Mouse (Mus musculus) spleen, adult 2 months (tissue): ENCODE measurements around the gene Immp1l. TPM values are rescaled to one million over a fixed set of nuclear protein-coding genes. Genes with fewer than 3 reads are reported as not detected.

Source experiments
- DNase-seq, 2 experiments: peaks; one replicate each; pipeline versions ENCODE4 v3.0.0 to v3.0.0-alpha.2; 2012 to 2021; ENCODE audit warnings: low spot score in 2 of 2, low read depth in 1 of 2
- H3K27ac ChIP-seq: fragments of 200-500 bp; 2 replicates; pipeline ENCODE4 v1.5.1; 2012; ENCODE audit warnings: low read length, inconsistent platforms; ENCODE audit not compliant: insufficient read depth
- H3K27me3 ChIP-seq: fragments of 200-500 bp; 2 replicates; pipeline ENCODE4 v1.6.1; 2012; ENCODE audit warnings: mild to moderate bottlenecking, moderate library complexity, low read length, inconsistent platforms; ENCODE audit not compliant: control insufficient read depth, insufficient read depth
- H3K36me3 ChIP-seq: fragments of 200-500 bp; 2 replicates; pipeline ENCODE4 v1.6.1; 2012; ENCODE audit warnings: mild to moderate bottlenecking, low read length, inconsistent platforms; ENCODE audit not compliant: control insufficient read depth, insufficient read depth
- H3K4me1 ChIP-seq: fragments of 200-500 bp; 2 replicates; pipeline ENCODE4 v1.6.1; 2011; ENCODE audit warnings: inconsistent platforms; ENCODE audit not compliant: control insufficient read depth, insufficient read depth, insufficient read length
- H3K4me3 ChIP-seq: fragments of 200-500 bp; 2 replicates; pipeline ENCODE4 v1.5.1; 2011; ENCODE audit warnings: mild to moderate bottlenecking, inconsistent platforms; ENCODE audit not compliant: insufficient read depth, insufficient read length; ENCODE audit errors: extremely low read depth
- CTCF ChIP-seq: fragments of 200-500 bp; IDR thresholded peaks from 2 replicates; pipeline ENCODE4 v1.5.1; 2011; ENCODE audit warnings: mild to moderate bottlenecking, inconsistent platforms; ENCODE audit not compliant: insufficient read depth, insufficient read length, insufficient replicate concordance; ENCODE audit errors: extremely low read depth
- POLR2A ChIP-seq: fragments of 200-500 bp; IDR thresholded peaks from 2 replicates; pipeline ENCODE4 v1.6.1; 2011; ENCODE audit warnings: low read depth, low read length, inconsistent platforms
- WGBS: fragments of 180-500 bp; shearing (Covaris S2); methylation state at CpG from one replicate; pipeline ENCODE4 v1.1.7; 2018; 5-methylcytosine and 5-hydroxymethylcytosine counted together
- polyA plus RNA-seq: library from polyadenylated mRNA; depleted of rRNA; stranded (reverse); fragments of >200 nt; gene quantifications from 2 replicates; pipeline ENCODE4 v1.2.3, GENCODE M21; 2012; rRNA removed

Gene Immp1l
- 2.4 and 3.1 TPM in 2 replicates for polyA plus RNA-seq

DNA sequence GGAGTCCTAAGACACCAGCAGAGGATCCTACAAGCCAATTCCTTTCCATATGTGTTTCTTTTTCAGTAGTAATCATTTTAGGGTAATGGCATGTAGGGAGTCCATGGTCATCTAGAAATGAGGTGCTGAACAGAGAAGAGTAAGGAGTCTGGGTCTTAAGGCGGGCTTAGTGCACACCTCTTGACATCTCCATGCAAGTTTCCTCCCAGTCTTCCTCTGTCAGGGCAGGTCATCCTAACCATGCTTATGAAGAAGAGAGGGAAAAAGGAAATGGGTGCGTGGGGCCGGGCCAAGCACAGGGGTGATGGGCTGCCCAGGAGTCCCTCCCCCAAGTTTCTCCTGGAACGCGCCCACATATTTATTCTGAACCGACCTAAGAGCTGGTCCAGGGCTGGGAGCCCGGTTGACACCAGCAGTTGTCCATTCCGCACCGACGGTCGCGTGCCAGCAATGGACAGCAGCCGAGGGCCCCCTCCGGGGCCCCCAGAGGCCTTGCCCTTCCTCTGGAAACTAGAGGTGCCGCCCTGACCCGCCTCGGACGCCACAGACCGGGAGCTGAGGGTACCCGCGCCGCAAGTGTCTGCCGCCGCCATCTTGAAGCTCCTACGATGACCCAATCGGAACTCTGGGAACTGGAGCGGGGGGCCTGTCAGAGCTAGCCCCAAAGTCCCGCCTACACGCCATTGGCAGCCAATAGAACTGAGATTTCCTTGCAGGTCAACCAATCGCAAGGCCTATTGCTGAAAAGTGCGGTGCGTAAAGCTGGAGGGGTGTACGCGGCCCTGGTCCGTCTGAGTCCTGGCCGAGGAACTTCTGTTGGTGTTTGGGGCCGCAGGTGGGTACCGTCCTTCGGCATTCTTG lies at the start of gene Immp1l, which contains the start of gene Elp4:
Immp1l (plus strand) TSS at position 743 of the 861 bp plus-strand sequence.
Elp4 (minus strand) TSS at position 669 of the 861 bp plus-strand sequence.
- peak; percentile 93 to 95 for DNase-seq
- Histone ChIP-seq H3K4me3 (peak within 1 kb of the TSS; percentile 87), H3K4me1 (peaks cover 3% of the 10 kb centered on the region; the same call in 1 of the 2 replicates), H3K27ac (peak within 1 kb of the TSS; percentile 77), H3K36me3 (no peaks in the 10 kb centered on the region), H3K27me3 (no peaks in the 10 kb centered on the region)
- WGBS, result under 1% methylated on average over 39 of the region's 39 CpGs
- TF ChIP-seq POLR2A (peak; percentile 6; the same call in 1 of the 2 replicates), CTCF (no peak)

DNA sequence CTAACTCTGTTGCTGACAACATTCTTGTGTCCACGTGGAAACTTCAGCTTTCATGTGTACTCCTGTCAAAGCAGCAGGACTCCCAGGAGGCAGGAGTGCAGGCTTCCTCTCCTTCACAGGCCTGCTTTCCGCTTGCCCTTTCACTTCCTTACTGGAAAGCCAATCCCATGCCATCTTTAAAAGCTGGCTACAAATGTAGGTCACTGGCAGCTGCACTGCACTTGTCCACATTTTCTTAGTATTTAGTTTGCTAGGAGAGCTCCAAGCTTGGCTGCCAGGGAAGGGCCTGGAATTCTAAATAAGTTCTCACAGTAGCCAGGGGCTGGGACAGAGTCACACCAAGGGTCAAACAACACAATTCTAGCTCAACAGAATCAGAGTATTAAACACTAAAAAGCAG lies 49.7 kb upstream of the Immp1l start:
- 76% methylated on average over 2 of the region's 2 CpGs for WGBS

DNA sequence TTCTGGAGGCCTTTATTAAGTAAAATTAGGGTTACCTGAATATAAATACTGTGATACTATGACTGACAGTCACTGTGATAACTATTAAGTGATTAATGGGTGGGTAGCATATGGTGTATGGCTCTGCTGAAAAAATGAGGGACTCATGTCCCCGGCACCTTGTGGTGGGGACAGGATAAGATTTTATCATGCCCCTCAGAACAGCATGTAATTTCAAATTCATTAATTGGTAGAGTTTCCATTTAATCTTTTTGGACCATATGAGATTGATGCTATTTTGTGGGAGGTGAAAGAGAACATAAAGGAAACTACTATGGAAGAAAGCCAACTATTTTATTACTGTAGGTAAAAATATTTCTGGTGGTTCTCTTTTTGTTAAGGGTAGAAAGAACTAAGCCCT lies 31.0 kb upstream of the Immp1l start:
- H3K4me3 ChIP-seq, result no peak overlapping the region
- 84% methylated on average over 1 of the region's 1 CpGs for WGBS
- no peak for TF ChIP-seq POLR2A
- no peak for TF ChIP-seq CTCF

More for the DNA sequence above, 49.7 kb upstream of the Immp1l start:
- Histone ChIP-seq H3K4me1 (no peaks in the 10 kb centered on the region), H3K27ac (no peak overlapping the region), H3K4me3 (no peak overlapping the region), H3K36me3 (no peaks in the 10 kb centered on the region), H3K27me3 (no peaks in the 10 kb centered on the region)
- TF ChIP-seq POLR2A (no peak), CTCF (no peak)
- no peak for DNase-seq

DNA sequence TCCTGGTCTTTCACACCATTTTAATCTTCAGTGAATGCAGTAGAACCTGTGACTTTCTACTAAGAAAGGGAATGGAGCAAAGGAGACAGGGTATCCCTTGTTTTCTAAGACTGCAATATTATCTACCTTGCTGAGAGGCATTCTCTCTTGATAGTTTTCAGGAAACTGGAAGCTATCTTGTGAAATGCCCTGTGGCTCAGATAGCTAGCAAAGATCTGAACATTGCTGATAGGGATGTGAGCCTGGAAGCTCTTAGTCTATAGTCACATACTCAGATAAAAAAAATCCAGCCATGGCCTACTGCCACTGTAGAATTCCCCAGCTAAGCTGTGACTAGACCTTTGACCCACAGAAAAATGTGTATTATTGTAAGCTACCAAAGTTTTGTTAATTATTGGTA lies 13.6 kb upstream of the Immp1l start:
- TF ChIP-seq POLR2A (no peak), CTCF (no peak)
- Histone ChIP-seq H3K4me3 (no peak overlapping the region), H3K4me1 (no peaks in the 10 kb centered on the region), H3K36me3 (no peaks in the 10 kb centered on the region; the same call in 1 of the 2 replicates), H3K27me3 (no peaks in the 10 kb centered on the region), H3K27ac (no peak overlapping the region)
- DNase-seq, result no peak

More for the DNA sequence above, 31.0 kb upstream of the Immp1l start:
- no peak for DNase-seq
- Histone ChIP-seq H3K36me3 (no peaks in the 10 kb centered on the region), H3K27me3 (no peaks in the 10 kb centered on the region), H3K27ac (no peak overlapping the region), H3K4me1 (no peaks in the 10 kb centered on the region)

DNA sequence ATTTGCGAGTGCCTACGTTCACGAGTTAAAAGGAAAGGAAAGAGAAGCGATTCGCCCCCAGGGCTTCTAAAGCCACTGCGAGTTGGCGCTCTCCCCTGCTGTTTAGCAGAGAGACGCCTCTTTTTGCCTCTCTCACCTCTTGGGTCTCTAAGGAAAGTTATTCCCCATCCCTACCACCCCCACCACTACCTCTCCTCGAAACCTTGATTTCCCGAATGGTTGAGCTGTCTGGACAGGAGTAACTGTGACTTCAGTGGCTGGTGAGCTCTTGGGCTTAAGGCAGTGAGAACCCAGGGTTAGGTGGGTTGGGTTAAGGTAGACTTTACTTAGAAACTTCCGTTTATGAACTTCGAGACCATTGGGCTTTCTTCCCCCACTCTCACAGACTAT lies 314 bp downstream of the Immp1l start:
- H3K27me3 ChIP-seq, result no peaks in the 10 kb centered on the region
- no peaks in the 10 kb centered on the region for H3K36me3 ChIP-seq
- H3K4me3 ChIP-seq, result peak overlapping the region; percentile 87
- 0% methylated on average over 12 of the region's 12 CpGs for WGBS
- peak overlapping the region; percentile 77 for H3K27ac ChIP-seq
- peaks cover 3% of the 10 kb centered on the region; the same call in 1 of the 2 replicates for H3K4me1 ChIP-seq
- no peak for TF ChIP-seq CTCF
- no peak for TF ChIP-seq POLR2A
- DNase-seq, result no peak

DNA sequence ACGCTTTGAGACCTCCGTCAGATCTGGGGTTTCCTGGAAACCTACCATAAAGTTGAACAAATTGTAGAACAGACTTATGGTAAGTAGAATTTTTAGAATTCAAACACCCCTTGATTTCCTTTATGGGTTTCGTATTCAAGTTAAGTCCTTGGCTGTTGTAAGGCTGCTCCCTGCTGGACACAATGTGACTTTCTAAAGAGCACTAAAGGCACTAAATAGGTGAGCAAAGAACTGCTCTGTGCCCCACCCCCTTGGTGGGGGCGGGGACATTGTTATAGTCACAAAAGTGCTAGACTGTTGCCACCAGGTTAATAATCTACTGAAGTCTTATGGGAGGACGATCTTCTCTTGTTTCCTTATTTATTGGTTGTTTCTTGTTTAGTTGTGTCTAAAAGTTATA lies 3.9 kb downstream of the Immp1l start:
- Histone ChIP-seq H3K27ac (no peak overlapping the region), H3K27me3 (no peaks in the 10 kb centered on the region), H3K36me3 (peaks cover 3% of the 10 kb centered on the region; the same call in 1 of the 2 replicates), H3K4me3 (no peak overlapping the region), H3K4me1 (peaks cover 3% of the 10 kb centered on the region; the same call in 1 of the 2 replicates)
- 82% methylated on average over 5 of the region's 5 CpGs for WGBS
- peak; percentile 11 to 15 for DNase-seq
- no peak for TF ChIP-seq POLR2A
- no peak for TF ChIP-seq CTCF

DNA sequence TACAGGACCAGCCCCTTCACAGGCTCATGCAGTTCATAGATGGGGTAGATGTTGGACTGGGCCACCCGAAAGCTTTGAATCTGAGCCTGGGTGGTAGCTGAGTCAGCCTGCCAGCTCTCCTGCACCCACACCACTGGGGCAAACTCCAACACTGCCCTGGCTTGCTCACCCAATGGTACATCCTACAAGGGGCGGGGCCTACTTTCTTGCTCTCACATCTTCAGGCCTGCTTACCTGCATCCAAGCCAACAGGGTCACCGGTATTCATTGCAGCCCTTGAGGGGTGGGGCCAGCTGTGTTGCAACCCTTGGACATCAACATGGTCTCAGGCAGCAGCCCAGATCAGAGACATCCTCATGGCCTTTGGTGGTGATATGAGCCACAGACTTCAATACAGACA lies 6.2 kb downstream of the Immp1l start:
- Histone ChIP-seq H3K4me1 (no peaks in the 10 kb centered on the region), H3K4me3 (no peak overlapping the region), H3K27ac (no peak overlapping the region), H3K27me3 (no peaks in the 10 kb centered on the region), H3K36me3 (peaks cover 3% of the 10 kb centered on the region; the same call in 1 of the 2 replicates)
- TF ChIP-seq POLR2A, result no peak
- no peak for TF ChIP-seq CTCF
- WGBS, result 99% methylated on average over 3 of the region's 3 CpGs
- no peak for DNase-seq
